Mouse (Mus musculus) layer of hippocampus, adult 11-12 months (tissue): ENCODE results near the gene Esrrg.

Experiments used
- DNase-seq: peaks from one replicate; pipeline ENCODE4 v3.0.0; 2022; ENCODE audit warnings: low spot score

Gene Esrrg

GRCm38 (mm10) chr1:187910718-187911117 is 302.1 kb downstream of the Esrrg start:
- no peak for DNase-seq

GRCm38 (mm10) chr1:187911201-187911600 is 302.6 kb downstream of the Esrrg start:
- no peak for DNase-seq

- no peak for DNase-seq
Observed at GRCm38 (mm10) chr1:187918303-187918702, 309.7 kb downstream of the Esrrg start.

GRCm38 (mm10) chr1:187918939-187919338 is 310.3 kb downstream of the Esrrg start:
- DNase-seq = no peak

- DNase-seq = no peak
Observed at GRCm38 (mm10) chr1:187920156-187920777, 311.7 kb downstream of the Esrrg start.

- no peak for DNase-seq
Observed at GRCm38 (mm10) chr1:187931146-187931545, 322.6 kb downstream of the Esrrg start.

- DNase-seq = no peak
Observed at GRCm38 (mm10) chr1:187938652-187939051, 330.1 kb downstream of the Esrrg start.

GRCm38 (mm10) chr1:187939078-187939477 is 330.5 kb downstream of the Esrrg start:
- DNase-seq = no peak

GRCm38 (mm10) chr1:187951506-187951905 is 342.9 kb downstream of the Esrrg start:
- no peak for DNase-seq

GRCm38 (mm10) chr1:187956702-187957101 is 348.1 kb downstream of the Esrrg start:
- DNase-seq = no peak

- no peak for DNase-seq
Observed at GRCm38 (mm10) chr1:187959192-187959591, 350.6 kb downstream of the Esrrg start.

GRCm38 (mm10) chr1:187961452-187961851 is 352.9 kb downstream of the Esrrg start:
- no peak for DNase-seq

- no peak for DNase-seq
Observed at GRCm38 (mm10) chr1:187964829-187965760, 356.5 kb downstream of the Esrrg start.

- no peak for DNase-seq
Observed at GRCm38 (mm10) chr1:187965921-187966320, 357.3 kb downstream of the Esrrg start.

GRCm38 (mm10) chr1:187968379-187968778 is 359.8 kb downstream of the Esrrg start:
- no peak for DNase-seq

- no peak for DNase-seq
Observed at GRCm38 (mm10) chr1:187969491-187969890, 360.9 kb downstream of the Esrrg start.

- DNase-seq = peak; percentile 59
Observed at GRCm38 (mm10) chr1:187974396-187974795, 365.8 kb downstream of the Esrrg start.

- DNase-seq = no peak
Observed at GRCm38 (mm10) chr1:187975465-187976352, 367.1 kb downstream of the Esrrg start.

- no peak for DNase-seq
Observed at GRCm38 (mm10) chr1:187976353-187976730, 367.8 kb downstream of the Esrrg start.

- DNase-seq = no peak
Observed at GRCm38 (mm10) chr1:187981028-187981427, 372.4 kb downstream of the Esrrg start.

- DNase-seq = no peak
Observed at GRCm38 (mm10) chr1:187983177-187983576, 374.6 kb downstream of the Esrrg start.

- no peak for DNase-seq
Observed at GRCm38 (mm10) chr1:187990161-187990560, 381.6 kb downstream of the Esrrg start.
